Mouse (Mus musculus) R1 (cell line): ENCODE results near the gene Gm21560.
"Not testable (repeated sequence)": the region's sequence is repeated elsewhere in the genome, so short reads cannot be mapped to it uniquely, and the experiment has no call there.

Experiments used
- DNase-seq: peaks from one replicate; pipeline ENCODE4 v3.0.0-alpha.2; 2018; ENCODE audit warnings: low read depth, low spot score

Gene Gm21560

DNA sequence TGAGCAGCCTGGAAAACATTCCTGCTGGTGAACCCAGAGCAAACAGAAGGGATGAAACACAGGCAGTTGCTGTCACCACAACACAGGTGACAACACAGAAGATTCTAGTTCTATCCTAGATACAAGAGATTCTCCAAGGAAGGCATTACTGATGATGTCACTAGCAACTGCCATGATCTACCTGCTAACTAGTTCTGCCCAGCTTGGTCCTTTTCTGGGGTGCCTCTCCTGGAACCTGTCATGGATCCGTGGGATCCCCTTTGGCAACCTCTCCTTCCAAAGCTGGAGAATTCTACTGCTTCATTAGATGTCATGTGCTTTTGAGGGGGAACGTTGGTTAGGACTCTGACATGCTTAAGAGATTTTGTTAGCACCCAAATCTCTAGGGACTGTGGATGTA is at the start of gene Gm21560:
Gene Gm21560, minus strand, starts transcription at position 101 of the 400 bp plus-strand sequence.
- DNase-seq: not testable (repeated sequence)

DNA sequence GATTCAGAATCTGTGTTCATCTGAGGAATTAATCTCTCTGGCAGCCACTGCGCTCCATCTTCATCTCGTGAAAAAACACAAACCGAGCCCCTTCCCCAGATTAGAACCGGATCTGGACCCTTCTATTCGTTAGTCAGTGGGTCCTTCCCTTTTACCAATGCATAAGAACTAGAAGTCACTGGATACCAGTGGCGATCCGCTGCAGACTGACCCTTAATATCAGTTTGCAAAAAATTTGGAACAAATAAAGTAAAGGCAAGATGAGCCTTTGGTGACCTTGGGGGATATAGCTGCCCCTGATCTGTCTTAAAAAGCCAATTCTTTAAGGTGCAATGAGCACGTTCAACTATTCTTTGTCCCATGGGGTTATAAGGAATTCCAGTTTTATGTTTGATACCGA is 55.6 kb downstream of the Gm21560 start:
- DNase-seq: not testable (repeated sequence)

DNA sequence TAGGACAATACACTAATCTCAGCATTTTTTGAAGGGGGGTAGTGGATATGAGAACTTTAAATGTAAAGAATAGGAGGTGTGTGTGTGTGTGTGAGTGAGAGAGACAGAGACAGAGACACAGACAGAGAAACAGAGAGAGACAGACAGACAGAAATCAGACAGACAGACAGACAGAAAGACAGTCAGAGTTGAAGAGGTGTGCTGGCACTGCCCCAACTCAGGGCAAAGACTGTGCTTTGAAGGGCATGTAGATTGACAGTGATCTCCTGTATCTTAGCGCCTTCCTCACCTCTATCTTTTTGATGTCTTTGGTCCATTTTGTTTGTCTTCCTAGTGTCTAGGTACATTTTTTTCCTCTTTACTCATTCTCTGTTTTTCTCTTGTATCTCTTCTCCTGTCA is 58.0 kb downstream of the Gm21560 start:
- DNase-seq: not testable (repeated sequence)
